Mouse (Mus musculus) CH12F3 (cell line): ENCODE results near the gene Ttc41.

Experiments
- in situ Hi-C: fragments of 300-500 bp; cut with MboI; formaldehyde crosslinking; loops from 2 replicates; pipeline ENCODE4 v1.14.3; 2020; ENCODE audit warnings: low sequenced_read_pairs

Gene Ttc41

GRCm38 (mm10) chr10:86744306-86744705 is 38.7 kb downstream of the Ttc41 start:
- in situ Hi-C loops = no loop called here

DNA sequence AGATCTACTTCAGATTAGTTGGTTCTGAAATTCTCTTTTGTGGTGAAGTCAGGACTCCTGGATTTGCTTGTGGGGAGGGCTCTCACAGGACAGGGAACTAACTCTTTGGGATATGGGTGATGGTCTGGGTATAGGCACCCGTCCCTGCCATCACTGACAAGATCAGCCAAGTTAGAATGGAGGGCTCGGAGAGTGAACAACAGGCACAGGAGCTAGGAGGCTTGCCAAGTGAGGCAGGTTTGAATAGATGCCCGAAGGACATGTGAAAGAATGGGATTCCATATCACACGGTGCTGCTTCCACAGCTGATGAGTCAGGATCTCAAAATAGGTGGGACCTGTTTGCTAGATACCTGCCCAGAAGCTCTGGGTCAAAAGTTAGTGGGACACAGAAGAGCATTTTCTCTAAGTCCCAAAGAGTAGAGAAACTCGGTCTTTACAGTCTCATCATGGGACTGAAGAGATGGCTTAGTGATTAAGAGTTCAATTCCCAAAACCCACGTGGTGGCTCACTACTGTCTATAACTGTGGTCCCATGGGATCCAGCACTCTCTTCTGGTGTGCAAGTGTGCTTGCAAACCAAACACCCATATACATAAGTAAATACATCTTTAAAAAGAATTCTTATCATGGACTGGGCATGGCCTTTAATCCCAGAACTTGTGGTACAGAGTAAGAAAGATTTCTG is 50.3 kb downstream of the Ttc41 start:
- in situ Hi-C loops = no loop called here

- in situ Hi-C loops = no loop called here
Observed at GRCm38 (mm10) chr10:86757724-86758123, 52.1 kb downstream of the Ttc41 start.

- in situ Hi-C loops = no loop called here
Observed at GRCm38 (mm10) chr10:86758211-86758610, 52.6 kb downstream of the Ttc41 start.

GRCm38 (mm10) chr10:86761236-86761635 is 55.6 kb downstream of the Ttc41 start:
- in situ Hi-C loops = no loop called here

DNA sequence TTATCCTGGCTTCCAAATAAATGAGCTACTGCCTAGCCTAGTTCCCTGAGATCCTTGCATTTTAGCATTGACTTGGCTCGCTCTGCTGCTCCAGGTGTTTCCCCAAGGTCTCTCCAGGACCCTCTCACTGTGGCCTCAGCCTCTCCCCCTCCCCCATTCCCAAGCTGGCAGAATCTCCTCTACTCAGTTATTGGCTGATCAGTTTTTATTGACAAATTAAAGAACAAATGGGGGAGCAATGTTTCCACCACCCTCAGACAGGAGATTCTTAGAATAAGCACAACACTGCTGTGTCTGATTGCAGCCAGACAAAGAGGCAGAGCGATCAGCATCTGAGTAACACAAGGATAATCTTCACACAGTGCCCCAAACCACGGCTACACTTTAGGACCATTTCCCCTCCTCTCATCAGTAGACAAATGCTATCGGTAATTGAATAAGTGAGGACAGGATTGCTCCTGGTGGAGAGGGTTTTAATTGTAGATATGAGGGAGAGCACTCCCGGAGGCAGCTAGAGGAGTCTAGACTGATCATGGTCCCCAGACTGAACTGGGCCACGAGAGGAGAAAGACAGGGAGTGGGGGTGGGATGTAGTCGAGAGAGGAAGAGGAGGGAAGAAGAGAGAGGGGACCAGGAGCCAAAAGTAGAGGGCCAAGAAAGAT is 56.2 kb downstream of the Ttc41 start:
- in situ Hi-C loops = no loop called here

DNA sequence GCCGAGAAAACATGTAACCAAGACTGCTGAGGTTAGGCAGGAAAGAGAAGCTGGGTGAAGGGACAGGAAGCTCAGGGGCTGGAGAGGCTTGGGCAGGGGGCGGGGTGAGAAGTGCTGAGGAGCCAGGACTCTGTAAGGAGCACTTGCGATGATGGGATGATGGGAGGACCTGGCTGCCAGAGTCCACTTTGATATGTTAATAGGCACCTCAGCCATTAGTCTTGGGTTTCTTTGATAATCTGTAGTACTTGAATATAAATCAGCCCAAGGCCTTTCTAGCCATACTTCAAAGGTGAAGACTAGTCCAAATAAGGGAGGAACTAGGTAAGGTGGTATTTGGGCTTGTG is 56.7 kb downstream of the Ttc41 start:
- in situ Hi-C loops = no loop called here

DNA sequence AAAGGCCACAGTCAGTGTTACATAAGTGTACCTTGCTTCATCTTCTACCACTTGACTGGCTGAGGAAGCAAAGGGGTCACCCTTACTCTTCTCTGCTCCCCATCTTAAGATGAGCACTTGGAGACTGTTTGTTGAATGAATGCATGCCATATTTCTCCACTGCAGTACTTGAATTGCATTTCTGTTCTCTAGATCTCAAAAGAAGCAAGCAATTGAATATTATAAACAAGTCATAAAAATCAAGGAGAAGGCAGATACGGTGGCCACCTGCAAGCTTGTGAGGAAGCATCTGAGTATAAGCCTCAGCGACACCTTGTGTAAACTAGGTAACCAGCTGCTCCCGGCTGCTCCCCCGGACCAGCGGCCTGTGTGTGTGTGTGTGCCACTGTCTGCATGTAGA is 58.1 kb downstream of the Ttc41 start, which contains the start of gene Gm49358:
Gene Gm49358 (plus strand): TSS at position 301 of the 400 bp plus-strand sequence.
- in situ Hi-C loops = no loop called here

DNA sequence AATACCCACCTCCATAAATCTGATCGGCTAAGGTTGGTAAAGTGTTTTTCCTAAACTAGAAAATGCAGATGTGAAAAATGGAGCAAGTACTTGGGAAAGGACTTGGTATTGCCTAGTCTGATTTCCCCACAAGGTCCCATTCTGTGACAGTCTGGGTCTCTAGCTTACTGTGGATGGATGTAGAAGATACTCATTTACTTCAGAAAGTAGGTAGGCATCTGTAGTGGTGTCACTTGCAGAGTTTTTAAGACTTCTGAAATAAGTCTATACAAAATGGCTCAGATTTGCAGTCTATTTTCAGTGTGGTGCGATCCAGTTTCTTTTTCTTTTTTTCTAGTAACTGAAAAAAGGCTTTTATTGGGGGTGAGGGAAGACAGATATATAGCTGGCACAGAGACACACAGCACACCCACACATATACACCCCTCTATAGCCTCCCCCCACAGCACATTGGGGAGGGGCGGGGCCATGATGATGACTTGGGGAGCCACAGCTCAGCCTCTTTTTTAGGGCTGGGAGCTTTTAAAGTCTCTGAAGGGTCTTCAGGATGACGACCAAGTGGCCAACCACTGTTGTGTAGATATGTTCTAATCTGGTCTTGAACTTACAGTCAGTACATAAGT is 59.8 kb downstream of the Ttc41 start:
- in situ Hi-C loops = no loop called here

DNA sequence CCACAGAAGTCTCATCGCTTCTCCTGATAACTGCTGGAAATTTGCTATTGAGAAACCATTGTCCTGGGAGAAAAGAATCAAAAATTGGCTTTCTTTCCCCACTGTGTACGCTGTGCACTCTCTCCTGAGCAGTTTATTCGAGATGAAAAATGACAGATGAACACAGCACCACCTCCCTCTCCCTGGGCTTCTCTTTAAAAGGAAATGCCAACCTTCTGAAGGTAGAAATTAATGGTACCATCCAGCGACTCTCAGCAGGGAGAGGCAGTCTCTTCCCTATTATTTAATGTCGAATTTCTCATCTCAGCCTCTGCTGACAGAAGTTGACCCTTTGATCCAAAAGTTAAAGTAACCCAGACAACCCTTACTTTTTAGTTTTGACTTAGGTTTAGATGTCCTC is 63.6 kb downstream of the Ttc41 start:
- in situ Hi-C loops = no loop called here

DNA sequence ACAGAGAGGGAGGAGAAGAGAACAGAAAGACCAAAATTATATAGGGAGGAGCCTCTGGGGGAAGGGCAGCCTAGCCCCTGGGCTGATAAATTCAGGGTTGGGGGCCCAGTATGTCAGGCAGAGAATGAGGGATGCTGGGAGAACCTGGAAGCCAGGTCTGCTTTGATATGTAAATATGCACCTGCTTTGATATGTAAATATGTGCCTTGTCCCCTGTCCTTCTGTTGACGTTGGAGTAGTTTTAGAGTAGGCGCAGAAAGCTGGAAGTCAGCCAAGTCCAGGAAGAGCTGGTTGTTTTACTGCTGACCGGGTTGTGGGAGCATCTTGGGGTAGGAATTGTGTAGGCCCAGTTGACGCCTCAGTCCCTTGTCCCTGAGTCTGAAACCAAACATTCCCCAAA is 64.2 kb downstream of the Ttc41 start:
- in situ Hi-C loops = no loop called here

- in situ Hi-C loops = no loop called here
Observed at GRCm38 (mm10) chr10:86771701-86772100, 66.1 kb downstream of the Ttc41 start.

DNA sequence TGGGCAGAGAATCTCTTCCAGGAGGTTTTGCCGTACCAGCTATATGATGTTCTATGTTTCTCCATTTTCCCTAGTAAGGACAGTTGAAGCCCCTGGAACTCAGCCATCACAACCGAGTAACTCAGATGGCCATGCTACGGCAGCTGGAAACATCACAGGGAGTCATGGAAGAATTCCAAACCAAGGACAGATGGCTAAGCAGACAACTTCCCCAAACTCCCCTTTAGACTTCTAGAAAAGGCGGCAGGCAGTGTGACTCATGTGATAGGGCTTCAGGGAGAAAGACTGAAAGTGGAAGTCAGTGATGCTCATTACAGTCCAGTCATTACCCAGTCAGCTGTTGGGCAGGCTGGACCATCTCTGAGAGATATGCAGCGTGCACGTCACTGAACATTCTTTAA is 66.6 kb downstream of the Ttc41 start:
- in situ Hi-C loops = no loop called here

- in situ Hi-C loops = no loop called here
Observed at GRCm38 (mm10) chr10:86773360-86773759, 67.7 kb downstream of the Ttc41 start.

DNA sequence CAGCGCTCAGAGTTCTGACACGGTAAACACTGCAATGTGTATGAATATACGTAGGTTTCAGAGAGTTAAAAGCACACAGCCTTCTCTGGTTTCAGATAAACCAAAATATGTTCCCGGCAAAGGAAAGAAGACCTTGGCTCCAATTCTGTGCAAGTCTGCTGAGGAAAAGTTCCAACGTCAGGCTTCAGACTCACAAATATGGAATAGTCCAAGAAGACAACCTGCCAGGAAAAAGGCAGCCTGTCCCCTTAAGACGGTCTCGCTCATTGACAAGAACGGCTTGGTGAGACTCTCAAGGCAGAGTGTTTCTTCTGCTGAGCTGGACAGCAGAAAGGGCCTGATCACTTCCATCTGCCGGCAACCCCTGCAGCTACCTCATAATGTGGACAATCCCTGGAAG is 70.7 kb downstream of the Ttc41 start:
- in situ Hi-C loops = no loop called here

DNA sequence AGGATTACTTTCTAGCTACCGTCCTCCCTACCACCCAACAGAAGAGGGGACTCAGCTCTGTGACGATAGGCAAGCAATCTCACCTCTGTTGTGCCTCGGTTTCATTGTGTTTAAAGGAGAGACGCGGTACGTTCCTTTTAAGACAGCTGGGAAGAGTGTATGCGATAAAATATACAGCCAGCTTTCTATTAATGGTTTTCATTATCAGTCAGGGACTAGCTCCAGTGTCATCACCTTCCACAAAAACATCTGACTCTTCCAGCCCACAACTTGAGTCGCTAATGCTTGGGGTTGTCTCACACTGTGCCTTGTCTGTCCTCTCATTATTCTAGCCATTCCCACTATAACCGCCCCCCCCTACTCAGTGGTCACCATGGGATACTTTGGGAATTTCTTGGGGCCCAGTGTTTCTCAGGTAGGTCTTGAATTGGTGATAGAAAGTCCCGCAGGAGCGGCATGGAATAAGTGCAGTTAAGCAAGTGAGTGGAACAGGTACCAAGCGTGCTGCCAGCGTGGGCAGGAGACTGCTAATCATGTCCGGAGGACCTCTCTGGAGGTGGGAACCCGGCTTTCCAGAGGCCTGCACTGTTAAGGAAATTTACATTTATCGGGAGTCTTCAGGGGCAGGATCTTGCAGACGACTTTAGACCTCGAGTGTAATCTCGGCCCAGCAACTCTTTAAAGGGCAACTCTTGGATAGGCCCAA is 72.2 kb downstream of the Ttc41 start:
- in situ Hi-C loops = no loop called here

DNA sequence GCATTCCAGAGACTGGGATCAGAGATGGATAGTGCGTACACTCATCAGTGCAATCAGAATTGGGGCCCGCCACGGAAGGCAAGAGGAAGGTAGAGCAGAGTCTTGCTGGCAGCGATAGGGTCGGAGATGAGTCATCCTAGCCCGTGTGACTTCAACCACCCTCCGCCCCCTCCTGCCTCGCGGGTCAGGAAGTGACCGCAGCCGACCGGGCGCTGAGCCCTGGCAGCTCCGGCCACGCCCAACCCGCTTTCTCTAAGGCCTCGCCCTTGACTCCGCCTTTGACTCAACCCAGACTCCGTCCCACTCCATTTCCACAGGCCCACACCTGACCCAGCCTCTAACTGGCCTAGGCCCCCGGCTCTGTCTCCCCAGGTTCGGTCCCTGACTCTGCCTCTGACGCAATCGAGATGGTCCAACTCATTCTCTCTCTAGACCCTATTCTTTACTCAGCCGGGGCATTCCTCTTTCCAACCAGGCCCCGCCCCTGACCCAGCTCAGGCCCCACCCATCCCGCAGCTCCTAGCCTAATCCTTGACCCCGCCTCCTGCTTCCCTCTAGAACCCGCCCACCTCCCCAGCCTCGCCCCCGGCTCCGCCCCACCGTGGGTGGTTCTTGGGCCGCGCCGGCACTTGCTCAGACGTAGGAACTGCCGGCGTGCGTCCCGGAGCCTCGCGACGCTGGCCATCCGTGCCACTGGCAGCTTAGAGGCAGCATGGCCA is 72.9 kb downstream of the Ttc41 start, which contains the start of gene Nt5dc3:
Gene Nt5dc3 (plus strand): TSS at position 608 of the 719 bp plus-strand sequence.
- in situ Hi-C loops = no loop called here

DNA sequence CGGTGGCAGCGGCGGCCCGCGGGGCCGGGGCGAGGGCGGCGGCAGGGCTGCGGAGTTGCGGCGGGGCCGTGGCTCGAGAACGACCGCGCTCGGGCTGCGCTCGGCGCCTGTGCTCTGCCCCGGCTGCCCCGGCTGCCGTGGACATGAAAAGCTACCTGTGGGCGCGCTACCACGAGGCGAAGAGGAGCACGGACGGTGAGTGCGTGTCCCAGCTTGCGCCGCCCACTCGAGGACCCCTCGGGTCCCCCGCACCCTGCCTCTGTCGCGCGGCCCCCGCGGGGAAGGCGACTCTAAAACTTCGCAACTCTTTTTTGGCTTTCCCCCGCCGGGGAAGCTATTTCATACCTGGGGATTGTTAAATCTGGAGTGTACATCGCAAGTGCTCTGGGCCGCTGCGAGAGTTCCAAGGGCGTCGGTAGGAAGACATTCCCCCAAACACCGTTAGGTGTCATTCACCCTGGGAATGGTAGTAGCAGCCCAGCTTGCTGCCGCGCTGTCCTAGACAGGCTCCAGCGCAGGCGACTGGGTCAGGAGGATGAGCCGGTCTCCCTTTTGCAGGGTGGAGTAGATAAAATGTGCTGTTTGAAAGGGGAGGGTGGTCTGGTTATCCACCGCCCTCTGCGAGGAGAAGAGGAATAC is 73.6 kb downstream of the Ttc41 start:
- in situ Hi-C loops = no loop called here

DNA sequence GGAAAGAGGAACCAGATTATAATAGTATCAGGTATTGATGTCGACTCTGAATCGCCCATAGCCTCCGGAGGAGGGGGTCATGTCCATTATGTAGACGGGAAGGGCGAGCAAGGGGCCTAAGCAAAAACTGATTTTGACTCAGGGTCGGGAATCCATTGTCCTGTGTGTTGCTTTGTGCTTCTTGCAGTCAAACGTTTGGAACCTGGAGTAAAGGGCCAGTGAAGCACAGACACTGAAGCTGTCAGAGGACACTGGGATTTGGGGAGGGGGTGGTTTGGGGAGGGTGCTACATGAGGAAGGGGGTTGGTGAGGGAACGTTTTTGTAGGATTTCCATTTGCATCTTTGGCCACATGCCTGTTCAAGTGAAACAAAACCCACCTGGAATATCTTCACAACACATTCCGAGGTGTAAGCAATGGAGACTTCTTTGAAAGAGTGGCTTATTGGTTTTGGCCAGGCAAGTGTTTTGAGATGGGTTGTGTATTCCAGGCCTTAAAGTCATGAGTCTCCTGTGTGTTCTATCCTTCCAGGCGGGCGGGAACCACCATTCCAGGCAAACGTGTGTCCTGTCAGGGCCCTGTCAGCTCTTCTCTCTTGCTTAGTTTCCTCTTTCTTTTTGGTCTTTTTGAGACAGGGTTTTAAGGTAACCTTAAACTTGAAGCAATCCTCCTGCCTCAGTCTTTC is 74.3 kb downstream of the Ttc41 start:
- in situ Hi-C loops = no loop called here

DNA sequence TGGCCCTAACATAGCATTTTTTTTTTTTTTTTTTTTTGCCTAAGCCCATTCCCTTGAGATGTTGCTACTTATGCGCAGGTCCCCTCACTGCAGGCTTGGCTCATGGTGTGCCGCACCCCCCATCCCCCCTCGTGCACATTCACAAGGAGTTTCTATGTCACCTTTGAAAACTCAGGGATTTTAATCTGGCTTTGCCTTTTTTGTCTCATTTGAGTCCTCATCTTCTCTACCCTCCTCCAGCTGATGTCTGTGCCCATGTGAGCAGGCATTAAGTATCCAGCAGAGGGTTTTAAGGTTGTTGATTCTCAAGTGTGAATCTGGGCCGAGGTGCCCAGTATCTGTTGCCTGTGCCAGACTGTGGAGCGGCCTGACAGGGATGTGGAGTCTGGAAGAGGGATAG is 76.0 kb downstream of the Ttc41 start:
- in situ Hi-C loops = no loop called here
